Mouse (Mus musculus) telencephalon, adult 2 months (tissue): ENCODE data around the gene Rhoa.
"Not testable (repeated sequence)": the region's sequence is repeated elsewhere in the genome, so short reads cannot be mapped to it uniquely, and the experiment has no call there.

Experiments used
- DNase-seq: peaks from one replicate; pipeline ENCODE4 v3.0.0-alpha.2; 2011; ENCODE audit warnings: low read depth, low spot score

Gene Rhoa

DNA sequence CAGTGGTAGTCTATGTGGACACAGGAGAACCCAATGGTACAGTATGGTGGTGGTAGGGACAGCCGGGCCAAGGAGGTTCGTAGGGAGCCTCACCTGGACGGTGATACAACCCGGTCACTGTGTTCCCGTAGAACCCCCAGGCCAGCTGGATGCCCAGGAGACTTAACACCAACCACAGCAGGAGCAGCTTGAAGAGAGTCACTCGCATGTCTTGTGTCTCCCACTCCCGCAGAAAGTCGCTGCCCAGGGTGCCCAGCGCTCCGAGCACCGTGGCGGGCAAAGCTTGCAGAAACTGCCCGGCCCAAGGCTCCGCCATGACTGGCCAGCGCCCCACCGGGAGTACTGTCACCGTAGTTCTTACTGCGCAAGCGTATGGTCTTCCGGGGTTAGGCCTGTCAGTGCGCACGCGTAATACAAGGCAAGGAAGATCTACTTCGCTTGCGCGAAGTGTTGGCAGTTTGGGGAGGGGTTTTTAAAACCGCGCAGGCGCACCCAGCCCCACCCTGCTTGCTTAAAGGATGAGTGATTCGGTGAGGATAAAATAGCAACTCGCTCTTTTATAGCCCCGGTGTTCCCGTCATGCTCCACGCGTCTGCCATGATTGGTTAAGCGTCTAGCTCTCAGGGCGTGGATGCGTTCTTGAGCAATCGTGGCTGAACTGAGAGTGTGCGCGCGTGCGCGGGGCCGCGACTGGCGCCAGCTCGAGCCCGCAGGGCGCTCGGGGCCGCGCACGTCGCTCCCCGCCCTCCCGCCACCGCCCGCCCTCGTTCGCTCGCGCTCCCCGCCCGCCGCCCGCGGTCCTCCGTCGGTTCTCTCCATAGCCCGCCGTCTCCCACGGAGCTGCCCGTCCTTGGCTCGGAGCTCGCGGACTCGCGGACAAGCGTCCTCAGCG, at the start of gene Rhoa, which contains the start of gene Tcta:
Gene Rhoa (plus strand): TSS at position 501 of the 892 bp plus-strand sequence.
Gene Tcta (minus strand): TSS at position 532 of the 892 bp plus-strand sequence.
- DNase-seq, result peak; percentile 100

DNA sequence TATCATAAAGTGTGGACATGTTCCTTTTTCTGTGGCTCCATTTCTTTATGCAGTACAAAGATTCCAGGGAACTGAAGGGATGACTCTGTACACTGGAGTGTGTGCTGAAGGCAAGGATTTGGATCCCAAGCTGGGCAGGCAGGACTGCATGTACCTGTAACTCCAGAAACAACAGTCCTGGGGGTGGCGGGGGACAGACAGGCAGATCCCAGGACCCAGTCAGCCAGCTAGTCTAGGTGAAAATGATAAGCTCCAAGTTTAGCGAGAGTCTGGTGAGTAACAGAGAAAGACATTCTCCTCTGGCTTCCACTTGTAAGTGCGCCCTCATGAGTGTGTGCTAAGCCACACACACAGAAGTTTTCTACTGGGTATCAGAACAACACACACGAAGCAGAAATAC, 45.4 kb upstream of the Rhoa start:
- DNase-seq, result no peak

GRCm38 (mm10) chr9:108261865-108262264, 44.1 kb upstream of the Rhoa start:
- no peak for DNase-seq

GRCm38 (mm10) chr9:108262494-108263049, 43.4 kb upstream of the Rhoa start:
- DNase-seq, result no peak

DNA sequence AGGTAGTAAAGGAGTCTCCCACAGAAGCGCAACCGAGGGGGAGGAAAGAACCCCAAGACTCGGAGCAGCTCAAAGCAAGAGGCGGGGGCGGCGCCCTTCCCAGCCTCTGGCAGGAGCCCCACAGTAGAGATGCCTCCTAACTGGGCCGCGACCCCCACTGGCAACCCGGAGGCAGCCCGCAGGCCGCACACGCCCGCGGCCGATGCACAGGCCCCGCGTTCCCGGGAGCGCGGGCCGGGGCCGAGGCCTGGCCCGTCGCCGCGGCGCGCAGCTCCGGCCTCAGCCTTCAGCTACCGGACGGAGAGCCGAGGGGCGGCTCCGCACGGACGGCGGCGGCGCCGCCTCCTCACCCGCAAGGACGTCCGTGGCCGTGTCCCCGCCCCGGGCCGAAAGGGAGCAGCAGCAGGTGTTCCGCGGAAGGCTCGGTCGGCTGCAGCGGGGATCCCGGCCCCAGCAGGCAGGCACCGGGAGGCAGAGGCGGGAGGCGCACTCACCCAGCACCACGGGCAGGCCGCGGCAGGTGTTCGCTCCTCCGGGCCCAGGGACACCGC, 42.7 kb upstream of the Rhoa start:
- no peak for DNase-seq

DNA sequence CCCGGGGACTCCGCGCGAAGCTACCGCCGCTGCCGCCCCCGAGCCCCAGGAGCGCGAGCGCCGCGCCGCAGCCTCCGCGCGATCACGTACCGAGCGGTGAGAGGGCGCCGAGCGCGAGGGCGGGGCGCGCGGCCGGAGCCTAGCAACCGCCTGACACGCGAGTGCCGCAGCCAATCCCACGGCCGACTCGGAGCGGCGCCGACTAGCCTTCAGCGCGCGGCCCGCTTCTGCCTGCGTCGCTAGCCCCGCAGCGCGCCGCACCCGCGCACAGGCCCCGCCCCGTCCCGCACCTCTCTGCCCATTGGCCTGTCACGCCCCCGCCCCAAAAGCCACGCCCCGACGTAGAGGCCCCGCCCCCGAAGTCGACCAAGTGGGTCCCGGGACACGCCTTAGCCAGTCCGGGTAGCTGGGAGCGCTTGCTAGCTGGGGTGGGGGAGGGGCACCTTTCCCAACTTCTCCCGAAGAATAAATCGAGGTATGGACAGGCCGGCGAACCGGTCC, 42.2 kb upstream of the Rhoa start, which contains the start of gene Dag1:
Gene Dag1 (minus strand): TSS at position 269 of the 501 bp plus-strand sequence.
- peak; percentile 92 for DNase-seq

DNA sequence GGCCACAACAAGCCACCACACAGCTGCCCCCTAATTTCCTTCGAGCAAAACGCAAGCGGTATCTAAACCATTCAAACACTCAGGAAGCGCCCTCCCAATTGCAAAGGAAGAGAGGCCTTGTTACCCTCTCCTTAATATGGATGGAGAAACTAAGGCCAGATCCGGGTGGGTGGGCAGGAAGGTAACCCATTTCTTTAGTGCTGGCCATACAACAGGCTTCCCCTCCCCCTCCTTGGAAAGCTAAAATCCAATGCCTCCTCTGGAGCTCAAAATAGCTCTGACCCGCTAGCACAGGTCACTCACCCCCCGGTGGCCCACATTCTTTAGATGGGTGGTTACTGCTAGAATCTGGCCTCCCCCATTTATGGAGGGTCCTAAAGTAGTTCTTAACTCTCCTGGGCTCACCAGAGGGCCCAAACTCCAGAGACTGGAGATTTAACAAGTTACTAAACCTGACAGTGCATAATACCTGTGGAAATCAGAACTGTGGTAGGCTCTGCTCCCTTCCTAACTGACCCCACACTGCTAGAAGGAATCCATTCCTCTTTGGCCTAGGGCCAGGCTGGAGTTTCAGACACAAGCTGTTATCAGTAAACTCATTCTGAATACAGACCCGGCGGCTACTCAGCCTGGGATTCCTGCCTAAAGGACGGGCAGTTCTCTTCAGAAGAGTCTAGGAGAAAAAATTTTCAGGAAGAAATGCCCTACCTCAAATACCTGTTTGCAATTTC, 41.6 kb upstream of the Rhoa start:
- DNase-seq, result no peak

DNA sequence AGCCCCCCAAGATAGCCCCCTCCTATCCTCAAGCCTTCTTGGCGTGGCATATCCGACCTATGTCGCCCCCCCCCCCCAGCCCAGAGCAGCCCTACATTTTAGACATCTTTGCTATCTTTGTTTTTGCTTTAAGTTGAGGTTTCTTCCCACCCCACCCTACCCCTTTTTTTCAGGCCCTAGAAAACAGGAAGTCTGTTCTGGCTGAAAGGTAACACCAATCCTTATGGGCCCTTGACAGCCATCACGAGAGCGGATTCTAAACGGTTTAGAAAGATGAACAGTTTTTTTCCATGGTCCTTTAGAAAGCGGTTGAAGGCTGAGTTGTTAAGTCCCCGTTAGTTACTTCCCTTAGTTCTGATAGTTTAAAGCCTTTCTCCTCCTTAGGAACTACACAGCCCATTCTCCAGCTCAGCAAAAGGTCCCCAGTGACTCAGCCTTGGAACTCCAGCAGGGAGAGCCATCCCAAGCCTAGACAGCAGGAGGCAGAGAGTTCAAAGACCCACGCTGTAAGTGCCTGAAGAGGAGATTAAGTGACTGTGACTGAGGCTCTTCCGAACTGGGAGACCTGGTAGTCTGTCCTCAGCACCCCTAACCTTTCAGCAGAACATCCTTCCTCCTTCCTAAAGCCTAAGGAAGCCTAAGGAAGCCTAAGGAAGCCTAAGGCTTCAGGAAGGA, 39.5 kb upstream of the Rhoa start:
- DNase-seq, result no peak

GRCm38 (mm10) chr9:108267691-108268090, 38.2 kb upstream of the Rhoa start:
- DNase-seq, result no peak

DNA sequence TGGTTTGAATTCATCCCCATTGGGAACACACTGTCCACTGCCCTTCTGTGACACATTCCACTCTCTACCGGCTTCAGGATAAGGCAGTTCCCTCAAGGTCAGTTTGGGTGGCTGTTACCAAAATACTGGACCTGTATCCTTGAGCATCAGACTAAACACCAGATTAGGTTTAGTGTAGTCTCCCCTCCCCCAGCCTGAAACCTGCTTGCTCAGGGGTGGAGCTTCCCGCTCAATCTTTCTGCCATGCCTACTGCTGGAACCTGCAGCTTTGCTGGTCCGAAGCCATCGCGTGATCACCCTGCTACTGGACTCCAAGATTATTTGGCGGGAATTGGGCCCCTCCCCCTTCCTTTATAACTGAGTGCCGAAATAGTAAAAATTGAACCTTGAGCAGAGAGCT, 37.2 kb upstream of the Rhoa start:
- DNase-seq, result not testable (repeated sequence)

DNA sequence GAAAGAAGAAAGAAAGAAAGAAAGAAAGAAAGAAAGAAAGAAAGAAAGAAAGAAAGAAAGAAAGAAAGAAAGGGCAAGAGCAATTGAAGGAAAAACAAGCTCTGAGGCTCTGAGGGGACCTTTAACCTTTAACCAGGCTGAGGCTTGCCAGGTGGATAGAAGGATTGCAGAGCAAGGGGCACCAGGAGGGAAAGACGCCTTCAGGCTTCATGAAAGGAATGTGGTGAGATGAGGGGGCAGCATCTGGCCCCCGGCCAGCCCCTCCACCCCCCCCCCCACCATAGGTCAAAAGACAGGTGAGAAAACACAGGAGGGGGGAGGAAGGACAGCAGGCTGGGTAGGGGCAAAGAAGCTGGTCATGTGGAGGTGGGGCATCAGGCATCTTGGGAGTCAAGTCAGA, 34.0 kb upstream of the Rhoa start:
- DNase-seq, result no peak

DNA sequence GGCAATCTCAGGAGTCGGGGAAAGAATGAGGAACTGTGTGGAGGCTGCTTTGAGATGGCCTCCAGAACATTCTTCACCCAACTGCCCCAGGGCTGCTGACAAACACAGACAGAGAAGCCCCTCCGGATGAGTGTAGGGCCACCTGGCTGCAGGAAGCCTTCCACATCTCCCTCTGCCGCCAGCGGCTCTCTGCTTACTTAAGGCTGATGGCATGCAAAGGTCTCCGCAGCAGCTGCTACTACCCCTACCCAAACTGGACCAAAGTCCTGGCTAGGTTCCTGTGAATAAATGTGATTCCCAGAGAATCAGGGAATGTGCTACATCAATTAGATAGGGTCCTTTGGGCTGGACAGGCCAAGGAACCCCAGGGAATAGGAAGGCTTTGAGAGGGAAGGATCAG, 33.2 kb upstream of the Rhoa start:
- DNase-seq, result no peak

- no peak for DNase-seq
These were observed 32.4 kb upstream of the Rhoa start for GRCm38 (mm10) chr9:108273485-108273884.

GRCm38 (mm10) chr9:108274476-108275330, 31.2 kb upstream of the Rhoa start:
- no peak for DNase-seq

GRCm38 (mm10) chr9:108275331-108275659, 30.6 kb upstream of the Rhoa start:
- no peak for DNase-seq

- DNase-seq, result no peak
These were observed 27.1 kb upstream of the Rhoa start for GRCm38 (mm10) chr9:108278697-108279450.

GRCm38 (mm10) chr9:108280071-108280828, 25.7 kb upstream of the Rhoa start:
- no peak for DNase-seq

GRCm38 (mm10) chr9:108284410-108284809, 21.5 kb upstream of the Rhoa start:
- peak; percentile 68 for DNase-seq
